Mouse (Mus musculus): Measurements from ENCODE around the gene Cyp24a1. TPM values are rescaled to one million over a fixed set of nuclear protein-coding genes. Genes with fewer than 3 reads are reported as not detected.

Cyp24a1 gene
- total and polyA plus RNA-seq, 3 experiments, result 0.01 TPM; not detected in 2

GRCm38 (mm10) chr2:170544950-170545349 is 48.0 kb upstream of the Cyp24a1 start:
- no peaks in the 10 kb centered on the region for H3K79me2 ChIP-seq (ENCODE audit: control insufficient read depth, insufficient read depth, low read length, poor library complexity)
- H3K27me3 ChIP-seq (ENCODE audit: control insufficient read depth in 1 of 2, insufficient read depth in 2 of 2, low read length in 2 of 2), result no peaks in the 10 kb centered on the region
- TF ChIP-seq USF1 (IDR thresholded peaks at IDR 0.05; ENCODE audit: low read depth, low read length) (no peak), SMC3 (IDR thresholded peaks at IDR 0.05; ENCODE audit: low read depth, low read length) (no peak)
- no peak overlapping the region for H3K9ac ChIP-seq (ENCODE audit: control insufficient read depth, low read depth, low read length, poor library complexity, severe bottlenecking)
- H3K4me3 ChIP-seq (ENCODE audit: control insufficient read depth in 1 of 2, insufficient read depth in 1 of 2, low read depth in 2 of 2, low read length in 2 of 2), result no peak overlapping the region
- H3K27ac ChIP-seq (ENCODE audit: control insufficient read depth, low read depth, low read length), result no peak overlapping the region
- H3K4me1 ChIP-seq (ENCODE audit: control insufficient read depth in 1 of 2, insufficient read depth in 2 of 2, low read length in 2 of 2), result no peaks in the 10 kb centered on the region
- DNase-seq (ENCODE audit: low read depth, low spot score), result no peak
- H3K36me3 ChIP-seq (ENCODE audit: control insufficient read depth in 1 of 2, insufficient read depth in 2 of 2, low read length in 2 of 2), result no peaks in the 10 kb centered on the region
- no peaks in the 10 kb centered on the region for H3K9me3 ChIP-seq (replicated peaks; ENCODE audit: insufficient read depth, low read length)

DNA sequence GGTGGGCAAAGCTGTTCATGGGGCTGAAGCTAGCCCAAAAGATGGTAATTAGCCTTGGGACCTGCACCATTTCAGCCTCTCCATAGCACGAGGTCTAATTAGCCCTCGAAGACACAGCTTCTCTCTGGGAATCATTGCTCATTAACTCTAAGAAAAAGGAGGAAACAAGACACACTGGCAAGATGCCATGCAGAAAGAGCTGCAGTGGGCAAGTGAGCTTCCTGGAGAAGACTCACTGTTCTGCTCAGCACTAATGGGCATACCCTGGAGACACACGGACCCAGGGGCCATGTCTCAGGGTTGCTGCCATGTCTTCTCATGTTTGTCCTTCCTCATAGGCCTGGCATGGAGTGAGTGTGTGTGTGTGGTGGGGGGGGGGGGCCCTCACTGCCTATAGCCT is 47.2 kb upstream of the Cyp24a1 start:
- Histone ChIP-seq H3K79me2 (ENCODE audit: control insufficient read depth, insufficient read depth, low read length, poor library complexity) (no peaks in the 10 kb centered on the region), H3K4me1 (ENCODE audit: control insufficient read depth in 1 of 2, insufficient read depth in 2 of 2, low read length in 2 of 2) (no peaks in the 10 kb centered on the region), H3K4me3 (ENCODE audit: control insufficient read depth in 1 of 2, insufficient read depth in 1 of 2, low read depth in 2 of 2, low read length in 2 of 2) (no peak overlapping the region), H3K9me3 (replicated peaks; ENCODE audit: insufficient read depth, low read length) (no peaks in the 10 kb centered on the region), H3K27me3 (ENCODE audit: control insufficient read depth in 1 of 2, insufficient read depth in 2 of 2, low read length in 2 of 2) (no peaks in the 10 kb centered on the region), H3K36me3 (ENCODE audit: control insufficient read depth in 1 of 2, insufficient read depth in 2 of 2, low read length in 2 of 2) (no peaks in the 10 kb centered on the region), H3K9ac (ENCODE audit: control insufficient read depth, low read depth, low read length, poor library complexity, severe bottlenecking) (no peak overlapping the region), H3K27ac (ENCODE audit: control insufficient read depth, low read depth, low read length) (no peak overlapping the region)
- TF ChIP-seq ZKSCAN1 (IDR thresholded peaks at IDR 0.05; ENCODE audit: low read depth, low read length) (no peak), MYC (IDR thresholded peaks at IDR 0.05; ENCODE audit: low read depth, low read length) (no peak), JUND (IDR thresholded peaks at IDR 0.05; ENCODE audit: low read depth, low read length) (no peak), CHD1 (IDR thresholded peaks at IDR 0.05; ENCODE audit: low read depth, low read length) (no peak), EP300 (IDR thresholded peaks at IDR 0.05; ENCODE audit: low read depth in 1 of 2, low read length in 2 of 2) (no peak), GABPA (IDR thresholded peaks at IDR 0.05; ENCODE audit: low read depth, low read length) (no peak), ZMIZ1 (IDR thresholded peaks at IDR 0.05; ENCODE audit: low read depth, low read length) (no peak), RCOR1 (IDR thresholded peaks at IDR 0.05; ENCODE audit: low read depth, low read length) (no peak), POLR2AphosphoS5 (IDR thresholded peaks at IDR 0.05; ENCODE audit: borderline replicate concordance, low read depth, low read length) (no peak), SMC3 (IDR thresholded peaks at IDR 0.05; ENCODE audit: low read depth, low read length) (no peak)
- no peak for DNase-seq (ENCODE audit: low read depth, low spot score)

DNA sequence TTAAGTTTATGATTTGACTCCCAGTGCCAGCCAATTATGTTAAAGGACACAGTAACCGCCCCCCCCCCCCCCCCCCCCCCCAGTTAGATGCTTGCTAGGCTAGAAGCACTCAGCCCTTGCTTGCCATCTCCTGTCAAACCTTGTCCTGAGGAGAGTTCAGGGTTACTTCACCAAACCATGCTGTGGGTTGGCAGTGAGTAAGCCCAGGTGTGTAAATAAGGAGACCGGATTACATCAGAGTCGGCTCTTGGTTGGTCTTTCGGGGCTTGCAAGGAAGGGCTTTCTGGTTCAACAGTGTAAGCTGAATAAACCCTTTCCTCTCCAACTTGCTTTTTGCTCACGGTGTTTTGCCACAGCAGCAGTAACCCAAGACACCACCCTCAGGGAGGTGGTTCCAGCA is 46.7 kb upstream of the Cyp24a1 start:
- H3K36me3 ChIP-seq (ENCODE audit: control insufficient read depth in 1 of 2, insufficient read depth in 2 of 2, low read length in 2 of 2), result no peaks in the 10 kb centered on the region
- no peak overlapping the region for H3K9ac ChIP-seq (ENCODE audit: control insufficient read depth, low read depth, low read length, poor library complexity, severe bottlenecking)
- H3K4me1 ChIP-seq (ENCODE audit: control insufficient read depth in 1 of 2, insufficient read depth in 2 of 2, low read length in 2 of 2), result no peaks in the 10 kb centered on the region
- H3K79me2 ChIP-seq (ENCODE audit: control insufficient read depth, insufficient read depth, low read length, poor library complexity), result no peaks in the 10 kb centered on the region
- H3K27ac ChIP-seq (ENCODE audit: control insufficient read depth, low read depth, low read length), result no peak overlapping the region
- H3K4me3 ChIP-seq (ENCODE audit: control insufficient read depth in 1 of 2, insufficient read depth in 1 of 2, low read depth in 2 of 2, low read length in 2 of 2), result no peak overlapping the region
- TF ChIP-seq USF1 (IDR thresholded peaks at IDR 0.05; ENCODE audit: low read depth, low read length), result no peak
- TF ChIP-seq GABPA (IDR thresholded peaks at IDR 0.05; ENCODE audit: low read depth, low read length), result no peak
- TF ChIP-seq TCF12 (IDR thresholded peaks at IDR 0.05; ENCODE audit: low read depth, low read length), result no peak
- TF ChIP-seq POLR2A (IDR thresholded peaks at IDR 0.05; ENCODE audit: control insufficient read depth in 1 of 2, insufficient read depth in 1 of 2, low read depth in 1 of 2, low read length in 2 of 2, poor library complexity in 1 of 2), result no peak
- no peak for TF ChIP-seq MYB (IDR thresholded peaks at IDR 0.05; ENCODE audit: low read depth, low read length)
- no peak for TF ChIP-seq ZMIZ1 (IDR thresholded peaks at IDR 0.05; ENCODE audit: low read depth, low read length)
- TF ChIP-seq EP300 (IDR thresholded peaks at IDR 0.05; ENCODE audit: low read depth in 1 of 2, low read length in 2 of 2), result no peak
- no peak for TF ChIP-seq MEF2A (IDR thresholded peaks at IDR 0.05; ENCODE audit: extremely low read depth, insufficient replicate concordance, low read depth, low read length, poor library complexity, severe bottlenecking)
- no peak for TF ChIP-seq ELF1 (IDR thresholded peaks at IDR 0.05; ENCODE audit: low read depth, low read length)
- TF ChIP-seq TAL1 (IDR thresholded peaks at IDR 0.05; ENCODE audit: low read length), result no peak
- no peak for TF ChIP-seq RCOR1 (IDR thresholded peaks at IDR 0.05; ENCODE audit: low read depth, low read length)
- no peak for TF ChIP-seq KAT2A (conservative IDR thresholded peaks at IDR 0.05; ENCODE audit: low read depth, low read length)
- TF ChIP-seq CTCF (IDR thresholded peaks at IDR 0.05 in 2 of 3, conservative IDR thresholded peaks at IDR 0.05 in 1 of 3; ENCODE audit: control insufficient read depth in 1 of 3, insufficient read depth in 1 of 3, low read depth in 2 of 3, low read length in 3 of 3, poor library complexity in 1 of 3, severe bottlenecking in 1 of 3), result no peak
- TF ChIP-seq POLR2AphosphoS5 (IDR thresholded peaks at IDR 0.05; ENCODE audit: borderline replicate concordance, low read depth, low read length), result no peak
- no peak for DNase-seq (ENCODE audit: low read depth, low spot score)
- H3K27me3 ChIP-seq (ENCODE audit: control insufficient read depth in 1 of 2, insufficient read depth in 2 of 2, low read length in 2 of 2), result no peaks in the 10 kb centered on the region
- no peaks in the 10 kb centered on the region for H3K9me3 ChIP-seq (replicated peaks; ENCODE audit: insufficient read depth, low read length)

Measured in MEL (cell line).